21 mouse cellular contexts compared by ENCODE assay signal in the genomic region with DNA sequence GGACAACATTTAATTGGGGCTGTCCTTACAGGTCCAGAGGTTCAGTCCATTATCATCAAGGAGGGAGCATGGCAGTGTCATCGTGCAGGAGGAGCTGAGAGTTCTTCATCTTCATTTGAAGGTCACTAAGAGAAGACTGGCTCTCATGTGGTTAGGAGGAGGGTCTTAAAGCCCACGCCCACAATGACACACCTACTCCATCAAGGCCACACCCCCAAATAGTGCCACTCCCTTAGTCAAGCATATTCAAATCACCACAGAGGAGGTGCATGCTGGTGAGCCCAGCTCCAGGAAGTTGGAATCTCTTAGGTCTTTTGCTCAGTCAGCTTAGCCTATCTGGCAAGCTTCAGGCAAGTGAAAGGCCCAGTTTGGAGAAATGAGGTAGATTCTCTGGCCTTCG.
DNase-seq lines count a peak whose midpoint lies in the region; TF ChIP-seq lines count a peak whose summit lies in the region.
"Had no signal": no experiment of that assay in that cellular context is flagged by ENCODE, and none has a peak within 500 bp of the region (broad histone marks: within the 10 kb centered on the region; RNA-seq: fewer than 3 reads in every experiment).

No protein-coding gene starts in this region.

- H3K9me3 ChIP-seq in ES-E14 (ENCODE audit: control insufficient read depth, insufficient read depth, low read depth, low read length), result no peaks in the 10 kb centered on the region
- H3K9me3 ChIP-seq: embryonic facial prominence, embryonic 10.5 days; embryonic facial prominence, embryonic 12.5 days; forebrain, embryonic 13.5 days; forebrain, embryonic 15.5 days had no signal

- no peak overlapping the region for H3K27ac ChIP-seq in ES-E14 (ENCODE audit: insufficient read depth, low read depth, low read length, poor library complexity, severe bottlenecking)
- H3K27ac ChIP-seq: embryonic facial prominence, embryonic 10.5 days; embryonic facial prominence, embryonic 12.5 days; forebrain, embryonic 13.5 days; forebrain, embryonic 15.5 days had no signal

- no peak overlapping the region for H3K9ac ChIP-seq in ES-E14 (ENCODE audit: insufficient read depth, low read depth, low read length, poor library complexity, severe bottlenecking)
- H3K9ac ChIP-seq: embryonic facial prominence, embryonic 12.5 days; forebrain, embryonic 13.5 days; forebrain, embryonic 15.5 days; forebrain, postnatal 0 days had no signal

- no peaks in the 10 kb centered on the region for H3K36me3 ChIP-seq in ES-E14 (ENCODE audit: control insufficient read depth, insufficient read depth, low read length, poor library complexity, severe bottlenecking)
- H3K36me3 ChIP-seq: embryonic facial prominence, embryonic 10.5 days; embryonic facial prominence, embryonic 12.5 days; forebrain, embryonic 15.5 days had no signal

- H3K4me3 ChIP-seq in ES-E14 (ENCODE audit: insufficient read depth in 1 of 2, low read depth in 1 of 2, low read length in 2 of 2, poor library complexity in 1 of 2, severe bottlenecking in 1 of 2), result no peak overlapping the region
- H3K4me3 ChIP-seq: embryonic facial prominence, embryonic 10.5 days; embryonic facial prominence, embryonic 12.5 days; forebrain, embryonic 13.5 days; forebrain, embryonic 15.5 days had no signal

- DNase-seq in kidney, adult 9 months, result peak; percentile 14
- DNase-seq in kidney, postnatal 36 days, result no peak
- DNase-seq in ES-CJ7 (ENCODE audit: low read depth, low spot score) (peak; percentile 54), ES-E14 (ENCODE audit: low read depth, low spot score) (peak; percentile 38), ZHBTc4 (ENCODE audit: low read depth, low spot score) (peak; percentile 78)
- DNase-seq in embryo, embryonic 10 days (ENCODE audit: low spot score), result no peak
- no peak for DNase-seq in layer of hippocampus, adult 9-10 months (ENCODE audit: low spot score)
- DNase-seq: adrenal gland, adult 2 months; adrenal gland, postnatal 10 days; adrenal gland, postnatal 25 days; cerebellum, adult 11 months; cerebellum, adult 18-20 months; cerebellum, adult 8-10 months; cerebellum, adult 9-11 months; cerebellum, postnatal 14 days; cerebellum, postnatal 36 days; forebrain, postnatal 0 days had no signal

- in situ Hi-C loops in ES-E14 (cut with MboI; ENCODE audit: low sequenced_read_pairs in 2 of 2, unreplicated experiment in 2 of 2), result no loop called here

- H3K4me1 ChIP-seq in ES-E14 (ENCODE audit: control insufficient read depth in 2 of 2, insufficient read depth in 2 of 2, low read length in 2 of 2, poor library complexity in 1 of 2), result peaks cover 0 to 4% of the 10 kb centered on the region in 2 experiments; a peak in 2 of 4 replicates
- H3K4me1 ChIP-seq: embryonic facial prominence, embryonic 12.5 days had no signal

TF ChIP-seq in ES-E14, 5 proteins besides CTCF, POLR2A, EP300 and RAD21:
- no peak for TF ChIP-seq MAFK (IDR thresholded peaks at IDR 0.05; ENCODE audit: insufficient read depth, low read depth, low read length)
- TF ChIP-seq ZC3H11A (IDR thresholded peaks at IDR 0.05; ENCODE audit: borderline replicate concordance, low read depth, low read length), result no peak
- TF ChIP-seq ZNF384 (IDR thresholded peaks at IDR 0.05; ENCODE audit: low read depth, low read length), result no peak
- TF ChIP-seq CHD2 (IDR thresholded peaks at IDR 0.05; ENCODE audit: low read depth, low read length), result no peak
- TF ChIP-seq HCFC1 (IDR thresholded peaks at IDR 0.05; ENCODE audit: borderline replicate concordance, insufficient read depth, low read length), result no peak

Comparison
In these comparisons a context has a peak if more than half of its experiments do, and no peak if none do; other contexts are left out.
1. DNase-seq: peak in kidney, adult 9 months (single experiment), ES-CJ7 (single experiment), ES-E14 (single experiment) and ZHBTc4 (single experiment); none in kidney, postnatal 36 days (0 of 2), embryo, embryonic 10 days (single experiment) and layer of hippocampus, adult 9-10 months (single experiment).